Mouse (Mus musculus): ENCODE results near the gene Aldh1a3.

DNA sequence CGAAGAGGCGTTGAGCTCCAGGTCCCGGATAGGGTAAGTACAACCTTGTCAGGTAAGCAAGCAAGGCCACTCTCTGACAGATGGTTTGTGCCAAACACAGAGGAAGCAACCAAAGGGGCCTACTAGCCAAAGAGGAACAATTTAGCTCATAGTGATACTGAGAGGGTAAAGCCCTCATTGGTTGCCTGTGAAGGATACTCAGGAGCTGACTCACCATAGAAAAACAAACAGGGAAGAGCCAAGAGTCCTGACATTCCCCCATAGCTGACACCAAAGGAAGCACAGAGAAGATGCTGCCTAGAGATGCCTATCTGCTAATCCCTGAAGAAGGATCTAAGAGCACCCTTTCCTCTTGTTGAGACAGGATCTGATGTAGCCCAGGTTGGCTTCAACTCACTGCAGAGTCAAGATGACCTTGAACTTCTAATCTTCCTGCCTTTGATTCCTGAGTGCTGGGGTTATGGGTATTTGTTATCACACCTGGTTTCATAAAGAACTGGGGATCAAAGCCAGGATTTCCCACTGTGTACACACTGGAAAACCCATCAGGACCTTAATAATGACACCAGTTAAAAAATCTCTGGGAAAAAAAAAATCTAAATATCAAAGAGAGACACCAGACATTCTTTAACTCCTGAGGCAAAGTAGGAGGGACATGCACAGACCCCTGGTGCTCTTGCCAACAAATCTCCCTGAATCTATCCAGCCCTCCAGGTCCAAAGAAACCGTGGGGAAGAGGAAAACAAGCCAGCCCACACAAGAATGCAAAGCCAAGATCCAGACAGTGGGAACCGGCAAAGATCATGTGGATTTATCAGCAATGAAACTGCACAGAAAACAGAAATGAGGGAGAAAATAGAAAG is 58.0 kb downstream of the Aldh1a3 start:
- TF ChIP-seq POLR2A (IDR thresholded peaks at IDR 0.05; ENCODE audit: control insufficient read depth, extremely low read depth, insufficient read depth, low read length, poor library complexity) (no peak), CTCF (IDR thresholded peaks at IDR 0.05; ENCODE audit: borderline replicate concordance, control insufficient read depth, extremely low read depth, insufficient read depth, low read length, poor library complexity) (no peak)
